Mouse (Mus musculus) heart, embryonic 10.5 days (tissue): ENCODE data around the gene Tbc1d13. TPM values are rescaled to one million over a fixed set of nuclear protein-coding genes. Genes with fewer than 3 reads are reported as not detected.

Source experiments
- DNase-seq: peaks from one replicate; pipeline ENCODE4 v3.0.0-alpha.2; 2017; ENCODE audit warnings: low spot score
- H3K27ac ChIP-seq: fragments of 300-500 bp; sonication (generic); 2 replicates; pipeline ENCODE4 v1.5.1; 2016; ENCODE audit warnings: mild to moderate bottlenecking
- H3K27me3 ChIP-seq: fragments of 300-500 bp; sonication (generic); 2 replicates; pipeline ENCODE4 v1.6.1; 2016; ENCODE audit warnings: mild to moderate bottlenecking; ENCODE audit not compliant: poor library complexity, insufficient read depth, severe bottlenecking
- H3K36me3 ChIP-seq: fragments of 300-500 bp; sonication (generic); 2 replicates; pipeline ENCODE4 v1.6.1; 2016; ENCODE audit warnings: mild to moderate bottlenecking, moderate library complexity
- H3K4me1 ChIP-seq: fragments of 300-500 bp; sonication (generic); 2 replicates; pipeline ENCODE4 v1.6.1; 2016; ENCODE audit warnings: mild to moderate bottlenecking
- H3K4me3 ChIP-seq: fragments of 300-500 bp; sonication (generic); 2 replicates; pipeline ENCODE4 v1.5.1; 2016; ENCODE audit warnings: mild to moderate bottlenecking, moderate library complexity
- H3K9me3 ChIP-seq: fragments of 300-500 bp; sonication (generic); 2 replicates; pipeline ENCODE4 v1.6.1; 2016; ENCODE audit warnings: mild to moderate bottlenecking, moderate library complexity
- WGBS: fragments of 180-500 bp; shearing (Covaris S2); methylation state at CpG from one replicate; pipeline ENCODE4 v1.1.7; 2016; 5-methylcytosine and 5-hydroxymethylcytosine counted together
- polyA plus RNA-seq: library from polyadenylated mRNA; unstranded; fragments of >200 nt; fragmentation: Nextera tagmentation; extraction: Ambion mirVana; gene quantifications from 2 replicates; pipeline ENCODE4 v1.2.1, GENCODE M21; 2016

Tbc1d13 gene
- polyA plus RNA-seq, 1 experiment from 2014 or later = 6.8 TPM

DNA sequence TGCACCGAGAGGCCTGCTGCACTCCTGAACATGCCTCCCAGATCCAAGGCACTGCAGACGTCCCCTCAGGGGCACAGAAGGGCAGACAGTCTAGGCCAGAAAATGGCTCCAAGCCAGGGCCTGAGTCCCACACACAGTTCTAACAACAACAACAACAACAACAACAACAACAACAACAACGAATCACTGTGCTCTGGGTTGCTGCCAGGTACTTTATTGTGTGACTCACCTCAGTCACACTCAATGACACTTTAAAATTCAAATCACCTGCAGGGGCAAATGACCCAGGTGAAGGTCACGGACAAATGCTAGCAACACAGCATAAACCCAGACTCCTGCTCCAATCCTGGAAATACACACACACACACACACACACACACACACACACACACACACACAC is 64.5 kb downstream of the Tbc1d13 start:
- Histone ChIP-seq H3K4me1 (peaks cover 20% of the 10 kb centered on the region), H3K27me3 (no peaks in the 10 kb centered on the region), H3K36me3 (no peaks in the 10 kb centered on the region), H3K9me3 (no peaks in the 10 kb centered on the region), H3K4me3 (no peak overlapping the region), H3K27ac (no peak overlapping the region)
- DNase-seq = no peak
- 65% methylated on average over 4 of the region's 4 CpGs for WGBS

DNA sequence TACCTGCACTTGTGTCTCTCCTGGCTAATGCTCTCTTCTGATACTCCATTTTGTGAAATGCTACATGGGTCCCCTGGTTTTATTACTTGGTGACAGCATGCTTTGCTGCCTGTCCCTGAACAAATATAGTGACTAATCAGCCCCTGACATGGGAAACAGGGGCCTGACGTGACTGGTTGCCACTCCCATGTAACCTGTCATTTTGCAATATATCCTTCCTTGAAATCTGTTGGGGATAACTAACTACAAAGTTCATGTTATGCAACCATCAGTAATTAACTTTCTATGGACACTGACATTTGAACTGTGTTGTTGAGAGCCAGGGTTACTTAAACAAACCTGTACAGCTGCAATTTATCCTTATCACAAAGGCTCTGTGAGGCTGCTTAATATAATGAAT is 66.4 kb downstream of the Tbc1d13 start:
- no peaks in the 10 kb centered on the region for H3K36me3 ChIP-seq
- WGBS = 70% methylated on average over 1 of the region's 1 CpGs
- no peak for DNase-seq
- no peaks in the 10 kb centered on the region for H3K9me3 ChIP-seq
- H3K27ac ChIP-seq = no peak overlapping the region
- peaks cover 26% of the 10 kb centered on the region for H3K4me1 ChIP-seq
- H3K27me3 ChIP-seq = no peaks in the 10 kb centered on the region
- H3K4me3 ChIP-seq = 0 out of 2 replicates have a peak overlapping the region, but pooled peaks have one; percentile 15

DNA sequence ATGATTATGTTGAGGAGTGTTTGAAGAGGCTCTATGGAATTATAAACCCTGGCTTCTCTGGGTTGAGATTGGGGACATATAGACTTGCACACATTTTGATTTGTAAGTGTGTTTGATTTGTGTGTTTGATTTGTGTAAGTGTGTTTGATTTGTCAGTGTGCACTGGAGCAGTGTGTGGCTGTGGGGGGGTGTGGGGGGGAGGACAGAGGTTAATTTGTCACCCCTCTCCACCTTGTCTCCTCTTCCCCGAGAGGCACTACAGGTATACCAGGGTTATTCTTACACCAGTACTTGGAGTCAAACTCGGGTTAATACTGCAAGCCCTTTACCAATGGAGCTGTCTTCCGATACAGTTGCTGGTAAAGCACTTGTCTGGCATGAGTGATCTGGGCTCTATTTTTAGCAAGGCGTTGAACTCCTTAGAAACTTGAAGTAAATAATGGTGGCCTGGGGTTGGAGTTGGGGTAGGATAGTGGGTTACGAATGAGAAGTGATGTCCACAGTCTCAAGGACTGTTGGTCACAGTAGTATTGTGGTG is 66.9 kb downstream of the Tbc1d13 start:
- Histone ChIP-seq H3K4me1 (peaks cover 26% of the 10 kb centered on the region), H3K9me3 (no peaks in the 10 kb centered on the region), H3K27ac (no peak overlapping the region), H3K4me3 (0 out of 2 replicates have a peak overlapping the region, but pooled peaks have one; percentile 15), H3K36me3 (no peaks in the 10 kb centered on the region), H3K27me3 (no peaks in the 10 kb centered on the region)
- WGBS = 50% methylated on average over 5 of the region's 5 CpGs
- DNase-seq = no peak

Other genes with a start within 250 kb of the Tbc1d13 start
- 77.8 and 82.6 TPM in 2 replicates for gene Odf2, start 244.5 kb upstream of the Tbc1d13 start, polyA plus RNA-seq
- 50.0 and 61.3 TPM in 2 replicates for gene Gle1, start 198.3 kb upstream of the Tbc1d13 start, polyA plus RNA-seq
- 103 and 116 TPM in 2 replicates for gene Sptan1, start 168.2 kb upstream of the Tbc1d13 start, polyA plus RNA-seq
- 17.7 and 22.3 TPM in 2 replicates for gene Wdr34, start 84.9 kb upstream of the Tbc1d13 start, polyA plus RNA-seq
- gene Set, start 76.4 kb upstream of the Tbc1d13 start, polyA plus RNA-seq = 341 and 570 TPM in 2 replicates
- gene Pkn3, start 56.1 kb upstream of the Tbc1d13 start, polyA plus RNA-seq = 13.8 and 17.7 TPM in 2 replicates
- 65.5 and 66.2 TPM in 2 replicates for gene Zdhhc12, start 40.1 kb upstream of the Tbc1d13 start, polyA plus RNA-seq
- 5.9 and 7.2 TPM in 2 replicates for gene Zer1, start 9.2 kb upstream of the Tbc1d13 start, polyA plus RNA-seq
- 31.3 and 32.5 TPM in 2 replicates for gene Endog, start 37.7 kb downstream of the Tbc1d13 start, polyA plus RNA-seq
- 52.1 and 72.0 TPM in 2 replicates for gene Spout1, start 44.7 kb downstream of the Tbc1d13 start, polyA plus RNA-seq
- gene Kyat1, start 72.1 kb downstream of the Tbc1d13 start, polyA plus RNA-seq = 12.8 and 17.2 TPM in 2 replicates
- 20.2 and 34.4 TPM in 2 replicates for gene Lrrc8a, start 104.0 kb downstream of the Tbc1d13 start, polyA plus RNA-seq
- 0.14 and 0.19 TPM in 2 replicates for gene Gm28035, start 106.8 kb downstream of the Tbc1d13 start, polyA plus RNA-seq
- gene Phyhd1, start 132.5 kb downstream of the Tbc1d13 start, polyA plus RNA-seq = 4.4 and 5.2 TPM in 2 replicates
- not detected in 2 replicates for gene Gm28038, start 147.3 kb downstream of the Tbc1d13 start, polyA plus RNA-seq
- 29.3 and 31.7 TPM in 2 replicates for gene Dolk, start 152.6 kb downstream of the Tbc1d13 start, polyA plus RNA-seq
- gene Nup188, start 152.7 kb downstream of the Tbc1d13 start, polyA plus RNA-seq = 45.2 and 46.5 TPM in 2 replicates
- gene Sh3glb2, start 225.6 kb downstream of the Tbc1d13 start, polyA plus RNA-seq = 101 and 132 TPM in 2 replicates
- 28.2 and 35.1 TPM in 2 replicates for gene Miga2, start 230.5 kb downstream of the Tbc1d13 start, polyA plus RNA-seq